Mouse (Mus musculus) small intestine, adult 2 months (tissue): ENCODE results near the gene Csde1.

Source experiments
- CTCF ChIP-seq: fragments of 200-500 bp; IDR thresholded peaks from 2 replicates; pipeline ENCODE4 v1.5.1; 2012; ENCODE audit warnings: low read depth, mild to moderate bottlenecking, control low read depth, inconsistent platforms, low read length, moderate library complexity, mixed read lengths; ENCODE audit not compliant: insufficient replicate concordance, insufficient read length; ENCODE audit errors: extremely low read depth
- POLR2A ChIP-seq: fragments of 200-500 bp; IDR thresholded peaks from 2 replicates; pipeline ENCODE4 v1.6.1; 2012; ENCODE audit warnings: low read depth, mild to moderate bottlenecking, control low read depth, inconsistent platforms, low read length, moderate library complexity

DNA sequence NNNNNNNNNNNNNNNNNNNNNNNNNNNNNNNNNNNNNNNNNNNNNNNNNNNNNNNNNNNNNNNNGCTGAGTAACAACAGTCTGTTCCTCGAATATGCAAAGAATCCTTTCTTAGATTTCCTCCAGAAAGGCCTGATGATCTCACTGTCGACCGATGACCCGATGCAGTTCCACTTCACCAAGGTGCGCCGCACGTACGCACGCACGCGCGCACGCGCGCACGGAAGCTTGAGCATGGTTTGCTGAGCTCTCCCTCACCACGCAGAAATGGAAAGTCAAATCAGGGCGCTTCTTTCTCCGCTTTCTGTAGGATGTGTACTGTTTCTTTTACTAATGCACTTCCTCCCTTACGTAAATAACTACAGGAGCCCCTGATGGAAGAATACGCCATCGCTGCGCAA lies 78.4 kb downstream of the Csde1 start:
- TF ChIP-seq CTCF, result no peak
- no peak for TF ChIP-seq POLR2A
